ENCODE assay signal across 9 mouse cellular contexts in the genomic region with DNA sequence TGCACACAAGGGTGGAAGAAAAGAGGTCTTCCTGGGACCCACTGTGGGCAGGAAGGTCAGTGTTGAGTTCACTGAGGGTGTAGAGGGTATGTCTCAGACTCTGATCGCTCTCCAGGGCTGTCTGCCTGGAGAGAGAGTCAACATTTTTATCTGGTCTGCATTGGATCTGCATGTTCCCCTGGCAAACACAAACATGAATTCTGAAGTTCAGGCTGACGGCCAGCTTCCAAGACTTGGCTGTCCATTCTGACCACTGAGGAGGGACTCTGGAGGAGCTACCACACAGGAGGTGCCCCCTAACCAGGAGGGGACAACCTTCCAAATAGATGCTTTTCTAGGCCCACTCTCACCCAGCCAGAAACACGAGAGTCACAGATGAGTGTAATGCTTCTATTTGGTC. TPM values are rescaled to one million over a fixed set of nuclear protein-coding genes. Genes with fewer than 3 reads are reported as not detected.
DNase-seq lines count a peak whose midpoint lies in the region; ATAC-seq and TF ChIP-seq lines count a peak whose summit lies in the region.
"Had no signal": no experiment of that assay in that cellular context is flagged by ENCODE, and none has a peak within 500 bp of the region (broad histone marks: within the 10 kb centered on the region; RNA-seq: fewer than 3 reads in every experiment).

No protein-coding gene starts in this region.

- H3K4me1 ChIP-seq in kidney, adult 2 months (ENCODE audit: control insufficient read depth, insufficient read depth, low read length) = peaks cover 26% of the 10 kb centered on the region
- peaks cover 1% of the 10 kb centered on the region; the same call in 1 of the 2 replicates for H3K4me1 ChIP-seq in bone marrow, adult 2 months (ENCODE audit: control insufficient read depth, insufficient read depth, low read length)
- H3K4me1 ChIP-seq in limb, embryonic 14.5 days (ENCODE audit: control insufficient read depth, insufficient read depth, low read length) = peaks cover 23% of the 10 kb centered on the region
- peaks cover 22% of the 10 kb centered on the region for H3K4me1 ChIP-seq in olfactory bulb, adult 2 months (ENCODE audit: control insufficient read depth, insufficient read depth, low read length)

- peak overlapping the region; percentile 49 for H3K4me3 ChIP-seq in kidney, adult 2 months (ENCODE audit: insufficient read depth, low read depth, low read length)
- peak overlapping the region; percentile 61 for H3K4me3 ChIP-seq in bone marrow, adult 2 months (replicated peaks; ENCODE audit: control insufficient read depth, low read depth, low read length)
- peak overlapping the region; percentile 100 for H3K4me3 ChIP-seq in limb, embryonic 14.5 days (replicated peaks; ENCODE audit: low read length)
- peak overlapping the region; percentile 100 for H3K4me3 ChIP-seq in olfactory bulb, adult 2 months (ENCODE audit: insufficient read depth, low read depth, low read length)

- TF ChIP-seq POLR2A in kidney, adult 2 months (IDR thresholded peaks at IDR 0.05; ENCODE audit: low read depth, low read length) = no peak
- TF ChIP-seq POLR2A in bone marrow, adult 2 months (IDR thresholded peaks at IDR 0.05; ENCODE audit: borderline replicate concordance, control insufficient read depth, low read depth, low read length) = no peak
- TF ChIP-seq POLR2A in limb, embryonic 14.5 days (IDR thresholded peaks at IDR 0.05; ENCODE audit: borderline replicate concordance, extremely low read depth, insufficient read depth, insufficient read length) = no peak
- TF ChIP-seq POLR2A in olfactory bulb, adult 2 months (IDR thresholded peaks at IDR 0.05; ENCODE audit: insufficient read depth, low read depth, low read length) = no peak

- TF ChIP-seq CTCF in kidney, adult 2 months (conservative IDR thresholded peaks at IDR 0.05; ENCODE audit: insufficient read depth, insufficient read length, low read depth, low read length) = no peak
- TF ChIP-seq CTCF in bone marrow, adult 2 months (IDR thresholded peaks at IDR 0.05; ENCODE audit: control insufficient read depth, insufficient read depth, low read length) = no peak
- no peak for TF ChIP-seq CTCF in olfactory bulb, adult 2 months (IDR thresholded peaks at IDR 0.05; ENCODE audit: insufficient read depth, low read depth, low read length)

- 51% methylated on average over 3 of the region's 3 CpGs for WGBS in kidney, adult 2 months
- WGBS in bone marrow, adult 2 months = 54% methylated on average over 3 of the region's 3 CpGs
- 75% methylated on average over 3 of the region's 3 CpGs for WGBS in limb, embryonic 14.5 days
- 29% methylated on average over 3 of the region's 3 CpGs for whole genome bisulfite sequencing in olfactory bulb, adult 2 months

- no peaks in the 10 kb centered on the region for H3K27me3 ChIP-seq in kidney, adult 2 months (replicated peaks; ENCODE audit: control insufficient read depth, insufficient read depth, low read length)
- H3K27me3 ChIP-seq in limb, embryonic 14.5 days (ENCODE audit: control insufficient read depth, insufficient read depth, low read length) = no peaks in the 10 kb centered on the region
- H3K27me3 ChIP-seq: Patski had no signal

- peak overlapping the region; percentile 100 for H3K9ac ChIP-seq in limb, embryonic 14.5 days (ENCODE audit: low read depth, low read length, severe bottlenecking)

- peak overlapping the region; percentile 27; the same call in 1 of the 2 replicates for H3K27ac ChIP-seq in kidney, adult 2 months (ENCODE audit: insufficient read depth, low read depth, low read length)
- H3K27ac ChIP-seq in bone marrow, adult 2 months (ENCODE audit: control insufficient read depth, insufficient read depth, low read depth, low read length, poor library complexity) = 0 out of 2 replicates have a peak overlapping the region, but pooled peaks have one; percentile 4
- H3K27ac ChIP-seq in limb, embryonic 14.5 days (replicated peaks; ENCODE audit: low read depth, low read length) = no peak overlapping the region
- peak overlapping the region; percentile 78 for H3K27ac ChIP-seq in olfactory bulb, adult 2 months (ENCODE audit: insufficient read depth, low read depth, low read length)

- no peaks in the 10 kb centered on the region for H3K36me3 ChIP-seq in kidney, adult 2 months (ENCODE audit: control insufficient read depth, insufficient read depth, low read length)
- H3K36me3 ChIP-seq in limb, embryonic 14.5 days (ENCODE audit: control insufficient read depth, insufficient read depth, low read length) = 0 out of 2 replicates have a peak, but pooled peaks cover 2% of the 10 kb centered on the region

- peak; percentile 32 for DNase-seq in kidney, adult 2 months
- DNase-seq in kidney, postnatal 14 days = no peak
- peak; percentile 68 to 71 for DNase-seq in heart, adult 9 months (ENCODE audit: low spot score in 2 of 2)
- DNase-seq in limb, embryonic 14.5 days (ENCODE audit: low spot score) = no peak
- no peak for DNase-seq in spleen, postnatal 14 days (ENCODE audit: low spot score in 2 of 2)
- DNase-seq in layer of hippocampus, adult 8-10 months (ENCODE audit: low spot score in 2 of 2) = no peak

- H3K9me3 ChIP-seq in limb, embryonic 14.5 days (ENCODE audit: control insufficient read depth, low read length) = no peaks in the 10 kb centered on the region

- ATAC-seq in limb, embryonic 14.5 days (ENCODE audit: low FRiP score, low read depth) = no peak

- peak overlapping the region; percentile 79 for H3K4me2 ChIP-seq in limb, embryonic 14.5 days (replicated peaks; ENCODE audit: low read depth, low read length, severe bottlenecking)

RNA-seq across cellular contexts. Expression of a gene that starts 0.7 kb away (rescaled TPM):
- 63.3 and 71.0 TPM in 2 replicates for polyA plus RNA-seq in kidney, adult 2 months (2012; rRNA removed)
- 35.6 and 58.3 TPM in 2 replicates for polyA plus RNA-seq in bone marrow, adult 2 months (2011; ENCODE audit: insufficient read depth, insufficient read length, low replicate concordance, missing spikeins)
- 140 and 148 TPM in 2 replicates for polyA plus RNA-seq in limb, embryonic 14.5 days (2012; rRNA removed)
- 65.8 and 74.9 TPM in 2 replicates for polyA plus RNA-seq in limb, embryonic 14.5 days (2014; fragmentation: Nextera tagmentation; extraction: Ambion mirVana)
- not detected in 2 replicates for polyA plus RNA-seq in olfactory bulb, adult 2 months (2012; ENCODE audit: insufficient read depth, insufficient read length, low replicate concordance, missing spikeins)
- total RNA-seq in layer of hippocampus, adult 8-10 months (2022) = 100 to 1,000 TPM; 120 to 153 (median 134) TPM

RNA-seq across cellular contexts. Expression of a gene that starts 43.5 kb away (rescaled TPM):
- polyA plus RNA-seq in kidney, adult 2 months (2012; rRNA removed) = 2.0 and 2.9 TPM in 2 replicates
- 14.3 and 50.1 TPM in 2 replicates for polyA plus RNA-seq in bone marrow, adult 2 months (2011; ENCODE audit: insufficient read depth, insufficient read length, low replicate concordance, missing spikeins)
- 69.5 and 111 TPM in 2 replicates for polyA plus RNA-seq in limb, embryonic 14.5 days (2012; rRNA removed)
- 36.3 and 36.4 TPM in 2 replicates for polyA plus RNA-seq in limb, embryonic 14.5 days (2014; fragmentation: Nextera tagmentation; extraction: Ambion mirVana)
- not detected in 2 replicates for polyA plus RNA-seq in olfactory bulb, adult 2 months (2012; ENCODE audit: insufficient read depth, insufficient read length, low replicate concordance, missing spikeins)
- 10 to 100 TPM in 1 of 4 experiments, 1 to 10 TPM in 3; 2.1 to 11.0 (median 7.0) TPM for total RNA-seq in layer of hippocampus, adult 8-10 months (2022)

RNA-seq across cellular contexts. Expression of a gene that starts 47.4 kb away (rescaled TPM):
- polyA plus RNA-seq in kidney, adult 2 months (2012; rRNA removed) = 1.2 and 3.0 TPM in 2 replicates
- polyA plus RNA-seq in bone marrow, adult 2 months (2011; ENCODE audit: insufficient read depth, insufficient read length, low replicate concordance, missing spikeins) = 1.7 and 3.6 TPM in 2 replicates
- polyA plus RNA-seq in limb, embryonic 14.5 days (2012; rRNA removed) = 0.36 and 0.69 TPM in 2 replicates
- polyA plus RNA-seq in limb, embryonic 14.5 days (2014; fragmentation: Nextera tagmentation; extraction: Ambion mirVana) = 0.19 and 0.21 TPM in 2 replicates
- polyA plus RNA-seq in olfactory bulb, adult 2 months (2012; ENCODE audit: insufficient read depth, insufficient read length, low replicate concordance, missing spikeins) = not detected in 2 replicates
- not detected for total RNA-seq in layer of hippocampus, adult 8-10 months (2022)
- polyA plus RNA-seq: Patski had no signal

RNA-seq across cellular contexts. Expression of a gene that starts 59.1 kb away (rescaled TPM):
- polyA plus RNA-seq in kidney, adult 2 months (2012; rRNA removed) = 2.9 and 3.5 TPM in 2 replicates
- polyA plus RNA-seq in bone marrow, adult 2 months (2011; ENCODE audit: insufficient read depth, insufficient read length, low replicate concordance, missing spikeins) = 2.7 and 14.6 TPM in 2 replicates
- polyA plus RNA-seq in limb, embryonic 14.5 days (2012; rRNA removed) = 5.4 and 7.1 TPM in 2 replicates
- polyA plus RNA-seq in limb, embryonic 14.5 days (2014; fragmentation: Nextera tagmentation; extraction: Ambion mirVana) = 3.8 and 5.1 TPM in 2 replicates
- not detected in 2 replicates for polyA plus RNA-seq in olfactory bulb, adult 2 months (2012; ENCODE audit: insufficient read depth, insufficient read length, low replicate concordance, missing spikeins)
- 10 to 100 TPM in 1 of 4 experiments, 1 to 10 TPM in 3; 9.0 to 10.0 (median 9.5) TPM for total RNA-seq in layer of hippocampus, adult 8-10 months (2022)

Comparison
In these comparisons a context has a peak if more than half of its experiments do, and no peak if none do; other contexts are left out.
1. DNase-seq: peak in kidney, adult 2 months (single experiment) and heart, adult 9 months (2 of 2); none in kidney, postnatal 14 days (single experiment), limb, embryonic 14.5 days (single experiment), spleen, postnatal 14 days (0 of 2) and layer of hippocampus, adult 8-10 months (0 of 2).
2. H3K4me3 ChIP-seq: peak in every context shown above with its lines; median percentile 100 in limb, embryonic 14.5 days; 100 in olfactory bulb, adult 2 months; 61 in bone marrow, adult 2 months; 49 in kidney, adult 2 months.